Mouse (Mus musculus) spleen, postnatal 14 days (tissue): ENCODE measurements around the gene Slc6a5.

ENCODE experiments used
- DNase-seq, 2 experiments: peaks; one replicate each; pipeline ENCODE4 v3.0.0; 2021 to 2022; ENCODE audit warnings: low spot score in 2 of 2

The Slc6a5 gene

DNA sequence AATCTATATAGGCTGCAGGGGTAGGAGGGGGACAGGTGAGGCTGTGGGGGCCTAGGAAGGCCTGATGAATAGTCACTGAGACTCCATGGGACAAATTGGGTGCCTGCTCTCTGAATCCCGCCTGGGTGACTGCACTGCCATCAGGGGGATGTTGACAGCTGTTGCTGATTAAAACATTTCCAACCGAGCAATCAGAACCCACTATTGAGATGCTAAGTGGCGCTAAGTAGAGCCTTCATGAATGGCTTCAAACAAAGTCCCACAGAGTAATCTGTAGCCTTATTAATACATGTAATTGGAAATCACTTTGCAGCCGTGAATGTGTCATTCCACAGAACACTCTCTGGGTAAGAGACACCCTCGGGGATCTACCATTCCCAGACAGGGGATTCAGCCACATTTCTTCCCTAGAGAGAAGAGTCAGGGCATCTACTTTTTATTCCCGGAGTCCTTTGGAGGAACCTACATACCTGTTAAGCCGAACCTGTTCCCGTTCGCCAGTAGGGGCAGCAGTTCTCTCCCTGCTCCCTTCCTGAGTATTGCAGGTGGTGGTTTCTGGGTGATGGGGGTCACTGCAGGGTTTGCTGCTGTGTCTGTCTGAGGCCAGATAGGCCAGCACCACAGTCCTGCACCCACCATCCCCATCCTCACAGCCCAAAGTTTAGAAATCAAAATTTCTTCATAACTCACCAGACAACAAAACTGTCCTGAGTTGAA lies 71.7 kb downstream of the Slc6a5 start:
- no peak for DNase-seq

DNA sequence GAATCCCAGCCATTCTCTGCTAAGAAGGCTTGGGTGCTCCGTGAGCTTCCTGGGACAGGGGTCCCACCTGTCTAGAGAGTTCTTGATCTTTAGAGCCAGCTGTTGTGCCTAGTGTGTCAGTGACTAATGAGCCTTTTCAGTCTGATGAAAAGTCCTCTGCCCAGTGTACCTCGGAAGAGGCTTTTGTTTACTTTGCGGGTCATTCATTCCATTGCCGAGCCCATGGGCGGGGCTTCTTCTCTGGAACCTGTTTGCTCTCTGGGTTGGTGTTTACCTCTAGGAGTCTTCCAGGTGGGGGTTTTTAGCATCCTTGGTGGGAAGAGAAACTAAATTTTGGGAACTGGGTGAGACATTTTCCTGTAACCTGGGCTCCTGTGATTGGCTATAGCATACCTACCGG lies 74.8 kb downstream of the Slc6a5 start:
- no peak for DNase-seq

DNA sequence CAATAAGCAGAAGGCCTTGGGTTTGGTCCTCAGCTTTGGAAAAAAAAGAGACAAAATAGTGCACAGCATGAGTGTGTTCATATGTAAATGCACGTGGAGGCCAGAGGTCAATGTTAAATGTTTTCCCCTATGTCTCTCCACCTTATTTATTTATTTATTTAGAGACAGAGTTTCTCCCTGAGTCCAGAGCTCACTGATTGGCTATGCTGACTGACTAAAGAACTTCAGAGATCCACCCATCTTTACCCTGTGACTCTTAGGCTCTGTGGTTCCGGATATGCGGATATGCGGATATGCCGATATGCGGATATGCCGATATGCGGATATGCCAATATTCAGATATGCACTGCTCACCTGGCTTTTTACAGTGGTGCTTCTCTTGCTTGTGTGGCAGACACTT lies 76.0 kb downstream of the Slc6a5 start:
- no peak for DNase-seq

DNA sequence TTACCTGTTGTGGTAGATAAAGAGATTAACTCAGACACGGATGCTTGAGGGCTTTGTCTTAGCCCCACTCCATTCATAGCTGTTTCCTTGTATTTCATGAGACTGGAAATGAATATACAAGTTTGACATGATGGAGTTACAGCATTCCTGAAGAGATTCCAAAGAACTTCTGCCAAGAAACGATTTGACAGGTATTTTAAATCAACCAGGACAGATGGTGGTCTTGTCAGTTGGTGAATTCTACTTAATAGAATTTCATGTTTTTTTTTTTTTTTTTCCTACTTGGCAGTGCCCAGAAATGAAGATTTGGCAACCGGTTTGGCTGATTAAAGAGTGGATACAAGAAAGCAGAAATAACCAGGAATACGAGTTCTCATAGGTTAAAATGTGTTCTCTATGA lies 89.4 kb downstream of the Slc6a5 start:
- DNase-seq: no peak

DNA sequence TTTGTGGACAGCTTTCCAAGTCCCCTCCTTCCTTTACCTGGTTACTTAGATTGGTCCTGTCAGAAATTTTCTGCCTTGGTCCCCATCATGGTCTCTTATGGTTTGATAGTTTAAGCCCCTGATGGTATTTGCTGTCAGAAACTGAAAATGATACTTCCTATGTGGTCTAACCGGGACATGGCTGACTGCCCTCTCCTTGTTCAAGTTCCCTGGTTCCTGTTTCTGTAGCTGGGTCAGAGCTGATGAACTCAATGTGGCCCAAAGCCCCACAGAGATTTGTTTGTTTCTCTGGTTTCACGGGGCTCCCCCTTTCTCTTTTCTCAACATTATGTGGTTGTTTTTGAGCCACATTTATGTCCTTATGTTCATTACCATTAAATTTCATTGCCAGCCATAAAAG lies 95.3 kb downstream of the Slc6a5 start:
- no peak for DNase-seq
